Mouse (Mus musculus) embryo, embryonic 10 days (tissue): ENCODE measurements at regions not wholly inside any gene's neighbourhood (a gene's known extent, or its start where the extent isn't known, plus 50 kb on each side); places are given as distances from the start of the nearest gene placed in this dataset.
A peak's percentile ranks its signal among the peaks of the same experiment; 100 is the strongest.
"Not testable (repeated sequence)": the region's sequence is repeated elsewhere in the genome, so short reads cannot be mapped to it uniquely, and the experiment has no call there.

Source experiments
- DNase-seq: peaks from one replicate; pipeline ENCODE4 v3.0.0-alpha.2; 2015; ENCODE audit warnings: low spot score

- DNase-seq: no peak
These were observed 122.2 kb upstream of the Trim24 start for GRCm38 (mm10) chr6:37748296-37748980.

- DNase-seq: no peak
These were observed 121.6 kb upstream of the Trim24 start for GRCm38 (mm10) chr6:37749016-37749415.

- DNase-seq: no peak
These were observed 120.3 kb upstream of the Trim24 start for GRCm38 (mm10) chr6:37750271-37750670.

- DNase-seq: no peak
These were observed 118.9 kb upstream of the Trim24 start for GRCm38 (mm10) chr6:37751701-37752100.

DNA sequence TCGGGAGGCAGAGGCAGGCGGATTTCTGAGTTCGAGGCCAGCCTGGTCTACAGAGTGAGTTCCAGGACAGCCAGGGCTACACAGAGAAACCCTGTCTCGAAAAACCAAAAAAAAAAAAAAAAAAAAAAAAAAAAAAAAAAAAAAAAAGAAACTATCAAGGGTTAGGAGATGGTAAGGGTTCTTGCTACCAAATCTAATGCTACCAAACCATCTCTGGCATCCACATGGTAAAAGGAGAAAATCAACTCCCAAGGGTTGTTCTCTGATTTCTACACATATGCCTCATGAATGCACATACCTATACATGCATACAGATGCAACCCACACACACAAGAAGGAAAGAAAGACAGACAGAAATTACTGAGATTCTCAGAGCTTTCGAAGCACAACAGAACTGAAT lies 109.6 kb upstream of the Trim24 start:
- not testable (repeated sequence) for DNase-seq

- DNase-seq: no peak
These were observed 107.6 kb upstream of the Trim24 start for GRCm38 (mm10) chr6:37763036-37763435.

- DNase-seq: no peak
These were observed 102.9 kb upstream of the Trim24 start for GRCm38 (mm10) chr6:37767690-37768089.

DNA sequence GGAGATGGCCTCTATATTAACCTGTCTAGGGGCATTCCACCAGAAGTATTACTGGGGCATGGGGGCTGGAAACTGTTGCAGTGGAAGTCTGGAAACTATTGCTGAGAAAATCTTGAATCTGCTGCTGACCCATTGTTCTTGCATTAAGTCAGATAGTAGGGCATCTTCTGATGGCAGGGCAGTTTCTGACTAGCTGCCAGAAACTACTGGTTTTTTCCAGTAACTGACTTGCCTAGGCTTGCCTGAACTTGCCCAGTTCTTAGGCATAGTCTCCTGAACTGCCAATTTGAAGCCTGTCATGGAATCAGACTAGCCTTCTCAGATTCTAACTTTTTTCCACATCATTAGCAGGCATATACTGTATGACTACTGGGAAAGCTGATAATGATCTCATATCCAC lies 97.3 kb upstream of the Trim24 start:
- no peak for DNase-seq

- no peak for DNase-seq
These were observed 95.5 kb upstream of the Trim24 start for GRCm38 (mm10) chr6:37775151-37775550.

DNA sequence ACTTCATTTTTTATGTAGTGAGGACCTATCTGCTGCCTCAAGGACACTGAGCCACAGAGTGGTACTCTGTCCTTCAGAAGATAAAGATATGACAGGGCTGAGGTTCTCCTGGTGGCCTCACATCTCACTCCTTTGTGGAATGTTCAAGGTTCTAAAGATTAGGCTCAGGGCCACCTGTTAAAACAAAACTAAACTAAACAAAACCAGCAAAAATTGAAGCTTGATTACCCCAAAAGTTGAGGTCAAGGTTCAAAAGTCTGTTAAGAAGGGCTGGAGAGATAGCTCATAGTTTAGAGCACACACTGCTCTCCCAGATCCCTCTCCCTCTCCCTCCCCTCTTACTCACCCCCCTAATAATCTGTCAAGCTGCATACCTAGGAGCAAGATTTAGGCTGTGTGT lies 90.7 kb upstream of the Trim24 start:
- DNase-seq: no peak

GRCm38 (mm10) chr6:37781894-37782293 lies 88.7 kb upstream of the Trim24 start:
- DNase-seq: no peak

DNA sequence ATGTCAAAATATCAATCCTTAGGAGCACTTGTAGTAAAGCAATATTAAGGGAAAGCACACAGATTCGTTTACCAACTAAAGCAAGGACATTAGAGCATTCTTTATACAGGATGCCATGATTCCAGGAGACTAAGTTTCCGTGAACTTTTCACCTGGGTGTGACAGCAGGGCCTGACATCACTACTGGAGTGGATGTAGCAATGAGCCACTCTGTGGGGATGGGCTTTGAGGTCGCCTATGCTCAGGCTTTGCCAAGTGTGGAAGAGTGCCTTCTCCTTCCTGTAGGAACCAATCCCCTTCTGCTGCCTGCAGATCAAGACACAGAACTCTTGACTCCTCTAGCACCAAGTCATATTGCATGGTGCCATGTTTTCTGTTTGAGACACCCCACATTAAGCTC lies 85.3 kb upstream of the Trim24 start:
- not testable (repeated sequence) for DNase-seq

DNA sequence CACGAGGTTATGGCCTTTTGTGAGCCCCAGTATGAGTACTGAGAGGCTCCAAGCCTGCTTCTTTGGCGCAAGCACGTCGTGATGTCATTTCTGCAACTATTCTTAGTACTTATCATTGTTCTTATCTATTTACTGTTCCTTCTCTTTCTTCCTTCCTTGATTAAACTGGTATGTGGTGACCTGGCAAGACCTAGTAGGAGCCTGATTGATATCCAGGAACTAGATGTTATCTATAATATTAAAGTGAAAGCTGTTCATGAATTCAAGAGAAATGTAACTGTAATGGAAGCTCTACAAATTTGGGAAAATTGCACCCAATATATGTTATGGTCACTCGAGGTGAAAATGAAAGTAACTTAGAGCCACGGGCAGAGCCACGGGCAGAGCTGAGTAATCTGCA lies 84.9 kb upstream of the Trim24 start:
- no peak for DNase-seq

DNA sequence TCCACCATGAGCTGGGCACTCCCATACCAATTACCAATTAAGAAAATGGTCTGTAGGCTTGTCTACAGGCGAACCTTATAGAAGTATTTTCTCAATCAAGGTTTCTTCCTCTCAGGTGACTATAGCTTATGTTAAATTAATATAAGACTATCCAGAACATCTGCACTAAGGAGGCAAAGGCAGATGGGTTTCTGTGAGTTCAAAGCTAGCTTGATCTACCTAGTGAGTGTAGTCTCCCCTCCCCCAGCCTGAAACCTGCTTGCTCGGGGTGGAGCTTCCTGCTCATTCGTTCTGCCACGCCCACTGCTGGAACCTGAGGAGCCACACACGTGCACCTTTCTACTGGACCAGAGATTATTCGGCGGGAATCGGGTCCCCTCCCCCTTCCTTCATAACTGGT lies 82.8 kb upstream of the Trim24 start:
- not testable (repeated sequence) for DNase-seq

- no peak for DNase-seq
These were observed 79.7 kb upstream of the Trim24 start for GRCm38 (mm10) chr6:37790878-37791277.

- no peak for DNase-seq
These were observed 76.4 kb upstream of the Trim24 start for GRCm38 (mm10) chr6:37794211-37794610.

DNA sequence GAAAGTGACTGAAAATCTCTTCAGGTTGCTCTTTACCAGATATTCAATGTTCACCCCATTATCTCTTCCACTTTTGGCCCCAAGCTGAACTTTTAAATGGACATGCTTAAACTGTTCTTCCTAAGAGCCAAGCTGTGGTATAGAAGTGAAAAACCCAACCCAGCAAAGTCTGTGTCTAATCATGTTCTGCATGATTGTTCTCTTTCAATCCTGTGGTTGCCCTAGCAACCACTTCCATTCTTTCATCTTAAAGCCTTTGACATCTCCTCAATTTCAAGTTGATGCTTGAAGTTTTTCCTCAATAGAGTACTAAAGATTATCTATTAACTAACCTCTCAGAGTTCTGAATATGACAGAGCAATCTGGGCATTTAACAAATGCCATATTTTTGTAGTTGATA lies 75.6 kb upstream of the Trim24 start:
- peak; percentile 22 for DNase-seq

GRCm38 (mm10) chr6:37803231-37803630 lies 67.4 kb upstream of the Trim24 start:
- no peak for DNase-seq

- DNase-seq: not testable (repeated sequence)
These were observed 64.7 kb upstream of the Trim24 start for GRCm38 (mm10) chr6:37805896-37806295.

DNA sequence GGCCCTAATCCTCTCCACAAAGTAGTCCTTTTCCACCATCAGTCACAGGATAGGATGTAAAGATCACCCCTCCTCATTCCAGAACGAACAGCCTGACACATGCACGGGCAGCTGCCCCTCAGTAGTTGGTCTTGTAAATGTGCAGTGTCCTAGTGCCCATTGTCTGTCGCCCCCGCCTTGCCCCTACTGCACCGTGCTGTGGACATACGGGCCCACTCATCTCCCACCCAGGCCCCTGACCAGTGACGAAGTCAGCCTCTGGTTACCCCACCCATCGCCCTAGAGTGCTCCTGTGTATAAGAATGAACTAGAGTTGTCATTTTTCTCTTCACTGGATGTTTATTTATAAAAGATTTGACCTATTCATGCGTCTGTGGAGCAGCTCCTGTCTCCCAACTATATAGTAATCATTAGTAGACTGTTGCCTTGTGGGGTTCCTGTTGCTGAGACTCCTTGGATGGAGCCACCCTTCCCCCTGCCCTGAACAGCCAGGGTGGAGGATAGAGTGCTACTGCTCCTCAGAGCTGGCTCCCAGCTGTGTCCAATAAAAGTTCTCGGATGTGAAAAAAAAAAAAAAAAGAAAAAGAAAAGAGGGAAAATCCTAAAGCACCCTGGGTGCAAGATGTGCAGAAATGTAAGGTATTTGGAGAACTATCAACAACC lies 64.0 kb upstream of the Trim24 start:
- not testable (repeated sequence) for DNase-seq

GRCm38 (mm10) chr6:37815218-37815617 lies 55.4 kb upstream of the Trim24 start:
- not testable (repeated sequence) for DNase-seq
